Mouse (Mus musculus): ENCODE results near the gene Hs6st2. TPM values are rescaled to one million over a fixed set of nuclear protein-coding genes. Genes with fewer than 3 reads are reported as not detected.

The Hs6st2 gene
- total RNA-seq, 2 experiments from 2014 or later: 24.1 to 28.8 TPM

GRCm38 (mm10) chrX:51590448-51591010 is 91.1 kb downstream of the Hs6st2 start:
- no peak for DNase-seq (ENCODE audit: extremely low spot score in 1 of 2, low spot score in 1 of 2)

DNA sequence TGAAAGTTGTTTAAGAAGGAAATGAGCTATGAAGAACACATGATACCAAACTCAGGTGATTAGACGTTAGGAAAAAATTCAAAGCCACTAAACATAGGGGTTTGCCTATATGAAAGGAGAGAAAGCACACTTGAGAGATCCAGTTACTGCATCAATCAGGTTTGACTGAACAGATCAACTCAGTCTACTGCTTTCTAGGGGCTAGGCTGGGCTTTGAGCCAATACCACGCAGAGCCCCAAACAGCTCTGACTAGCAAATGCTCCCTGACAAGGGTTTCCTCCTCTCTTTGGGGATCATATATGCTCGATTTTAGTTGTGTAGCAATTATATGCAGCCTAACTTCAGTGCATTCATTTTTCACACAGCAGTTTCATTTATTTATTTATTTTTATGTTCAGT is 96.2 kb downstream of the Hs6st2 start:
- DNase-seq (ENCODE audit: extremely low spot score in 1 of 2, low spot score in 1 of 2): no peak

DNA sequence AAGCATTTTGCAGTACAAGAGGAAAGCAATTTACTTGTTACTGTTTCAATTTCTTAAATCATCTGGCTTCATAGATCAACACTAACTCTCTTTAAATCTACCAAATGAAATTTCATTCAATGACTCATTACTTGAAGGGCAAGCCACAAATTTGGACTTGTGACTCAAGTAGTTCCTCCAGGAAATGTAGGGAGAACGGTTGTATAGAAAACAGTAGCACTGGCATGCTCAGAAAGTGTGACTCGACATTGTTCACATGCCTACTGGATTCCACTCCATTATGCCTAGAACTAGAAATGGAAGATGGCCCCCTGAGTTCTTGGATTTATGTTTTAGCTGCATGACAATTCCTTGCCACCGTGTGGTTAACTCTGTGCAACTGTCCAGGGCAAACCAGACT is 100.0 kb downstream of the Hs6st2 start:
- DNase-seq (ENCODE audit: extremely low spot score in 1 of 2, low spot score in 1 of 2): no peak

GRCm38 (mm10) chrX:51561880-51562279 is 119.8 kb downstream of the Hs6st2 start:
- no peak for DNase-seq (ENCODE audit: extremely low spot score in 1 of 2, low spot score in 1 of 2)

- DNase-seq (ENCODE audit: extremely low spot score in 1 of 2, low spot score in 1 of 2): no peak
Measured at GRCm38 (mm10) chrX:51539626-51540025, 142.0 kb downstream of the Hs6st2 start.

- no peak for DNase-seq (ENCODE audit: extremely low spot score in 1 of 2, low spot score in 1 of 2)
Measured at GRCm38 (mm10) chrX:51537082-51537481, 144.6 kb downstream of the Hs6st2 start.

GRCm38 (mm10) chrX:51535226-51535625 is 146.4 kb downstream of the Hs6st2 start:
- no peak for DNase-seq (ENCODE audit: extremely low spot score in 1 of 2, low spot score in 1 of 2)

- no peak for DNase-seq (ENCODE audit: extremely low spot score in 1 of 2, low spot score in 1 of 2)
Measured at GRCm38 (mm10) chrX:51531136-51531535, 150.5 kb downstream of the Hs6st2 start.

DNA sequence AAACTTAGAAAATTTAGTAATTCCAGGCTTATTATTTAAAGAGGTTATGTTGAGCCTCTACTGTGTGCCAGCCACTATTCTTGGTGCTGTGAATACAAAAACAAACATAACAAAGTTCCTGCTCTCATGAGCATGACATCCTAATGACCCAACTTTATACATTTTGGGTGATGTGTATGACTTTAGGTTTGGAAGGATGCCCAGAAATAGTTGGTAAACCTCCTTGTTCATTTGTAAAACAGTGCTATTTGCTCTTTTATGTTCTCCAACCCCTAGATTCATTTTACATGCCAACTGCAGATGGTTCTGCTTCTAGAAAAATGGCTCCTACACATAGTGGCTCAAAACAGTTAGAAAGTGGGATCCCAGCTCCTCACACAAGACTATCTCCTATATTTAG is 153.1 kb downstream of the Hs6st2 start:
- no peak for DNase-seq (ENCODE audit: extremely low spot score in 1 of 2, low spot score in 1 of 2)

- DNase-seq (ENCODE audit: extremely low spot score in 1 of 2, low spot score in 1 of 2): no peak
Measured at GRCm38 (mm10) chrX:51514831-51515230, 166.8 kb downstream of the Hs6st2 start.

DNA sequence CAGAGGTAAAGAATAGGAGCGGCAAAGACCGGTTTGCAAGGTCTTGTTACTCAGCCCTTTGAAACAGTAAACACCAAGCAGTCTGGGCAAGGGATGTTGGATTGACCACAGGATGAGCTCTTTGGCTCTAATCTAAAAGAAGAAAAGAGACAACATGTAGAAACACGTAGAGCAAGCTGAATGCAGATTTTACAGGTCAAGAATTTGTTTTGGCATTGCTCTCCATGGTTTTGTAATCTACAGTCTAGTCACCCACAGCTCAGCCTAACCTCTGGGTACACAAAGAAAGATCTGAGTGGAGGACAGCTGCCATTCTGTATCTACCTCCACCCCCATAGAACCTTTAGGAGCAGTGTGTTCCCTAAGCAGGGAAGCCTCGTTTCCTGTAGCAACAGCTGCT is 175.1 kb downstream of the Hs6st2 start:
- no peak for DNase-seq (ENCODE audit: extremely low spot score in 1 of 2, low spot score in 1 of 2)

DNA sequence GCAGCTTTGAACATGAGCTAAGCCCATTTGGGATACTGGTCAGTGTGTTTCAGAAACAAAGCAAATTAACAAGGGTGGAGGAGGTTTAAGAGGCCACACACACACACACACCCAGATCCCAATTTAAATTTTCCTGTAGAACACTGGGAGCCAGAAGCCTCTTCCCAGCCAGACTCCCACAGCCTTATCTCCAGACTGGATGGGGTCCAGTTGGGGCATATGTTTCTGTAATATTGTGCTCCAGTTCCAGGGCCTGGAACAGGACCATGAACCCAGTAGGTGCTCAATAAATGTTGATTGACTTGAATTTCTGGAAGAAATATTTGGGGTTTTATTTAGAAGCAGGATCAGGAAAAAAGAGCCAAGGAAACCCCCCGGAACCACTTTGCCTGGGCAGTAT is 176.0 kb downstream of the Hs6st2 start:
- DNase-seq (ENCODE audit: extremely low spot score in 1 of 2, low spot score in 1 of 2): no peak

DNA sequence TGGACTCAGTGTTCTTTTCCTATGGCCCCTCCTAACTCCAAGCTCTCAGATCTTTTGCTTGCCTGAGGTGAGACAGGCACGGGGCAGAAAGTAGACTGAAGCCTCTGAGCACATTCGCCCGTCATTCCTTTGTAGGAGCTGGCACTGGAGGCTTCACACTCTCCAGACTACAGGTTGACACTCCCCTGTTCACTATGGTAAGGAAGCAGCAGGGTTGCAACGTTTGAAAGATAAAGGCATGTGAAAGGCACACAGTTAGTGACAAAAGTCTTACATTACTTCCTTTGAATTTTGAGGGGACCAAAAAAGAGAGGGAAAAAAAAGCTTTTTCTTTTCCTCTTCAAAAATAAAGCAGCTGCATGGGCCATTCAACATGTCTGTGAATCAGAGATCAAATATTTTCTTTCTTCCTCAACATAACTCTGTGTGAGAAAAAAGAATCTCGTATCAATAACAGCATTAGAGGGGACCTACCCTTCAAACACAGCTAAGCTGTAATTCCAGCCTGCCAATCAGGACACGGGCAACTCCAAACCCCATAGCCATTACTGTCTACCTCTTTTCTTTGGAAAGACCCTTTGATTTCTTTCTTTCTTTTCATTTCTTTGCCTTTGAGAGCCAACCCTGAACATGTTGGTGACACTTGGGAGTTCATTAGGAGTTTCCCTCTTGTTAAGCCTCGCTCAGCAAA is 177.7 kb downstream of the Hs6st2 start:
- no peak for DNase-seq (ENCODE audit: extremely low spot score in 1 of 2, low spot score in 1 of 2)

- no peak for DNase-seq (ENCODE audit: extremely low spot score in 1 of 2, low spot score in 1 of 2)
Measured at GRCm38 (mm10) chrX:51497831-51498230, 183.8 kb downstream of the Hs6st2 start.

DNA sequence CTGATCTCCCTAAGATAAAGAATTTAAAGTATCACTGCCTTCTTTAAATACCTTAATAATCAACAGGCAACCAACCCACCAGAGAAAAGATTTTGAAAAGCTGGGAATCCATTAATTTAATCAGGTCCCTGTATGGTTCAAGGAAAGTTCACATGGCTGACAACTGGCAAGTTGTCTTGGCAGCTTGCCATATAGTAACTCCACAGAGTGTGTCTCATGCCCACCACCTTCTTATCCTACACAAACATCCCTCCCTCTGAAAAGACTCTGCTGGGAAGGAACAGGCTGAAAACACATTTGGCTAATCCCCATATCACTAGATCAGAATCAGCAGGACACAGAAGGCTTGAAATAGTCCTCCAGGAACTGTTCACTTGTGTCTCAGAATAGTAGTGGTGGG is 193.3 kb downstream of the Hs6st2 start:
- DNase-seq (ENCODE audit: extremely low spot score in 1 of 2, low spot score in 1 of 2): no peak

GRCm38 (mm10) chrX:51469411-51469810 is 212.2 kb downstream of the Hs6st2 start:
- DNase-seq (ENCODE audit: extremely low spot score in 1 of 2, low spot score in 1 of 2): no peak

- no peak for DNase-seq (ENCODE audit: extremely low spot score in 1 of 2, low spot score in 1 of 2)
Measured at GRCm38 (mm10) chrX:51461413-51461812, 220.2 kb downstream of the Hs6st2 start.

GRCm38 (mm10) chrX:51443366-51443765 is 238.3 kb downstream of the Hs6st2 start:
- DNase-seq (ENCODE audit: extremely low spot score in 1 of 2, low spot score in 1 of 2): no peak

DNA sequence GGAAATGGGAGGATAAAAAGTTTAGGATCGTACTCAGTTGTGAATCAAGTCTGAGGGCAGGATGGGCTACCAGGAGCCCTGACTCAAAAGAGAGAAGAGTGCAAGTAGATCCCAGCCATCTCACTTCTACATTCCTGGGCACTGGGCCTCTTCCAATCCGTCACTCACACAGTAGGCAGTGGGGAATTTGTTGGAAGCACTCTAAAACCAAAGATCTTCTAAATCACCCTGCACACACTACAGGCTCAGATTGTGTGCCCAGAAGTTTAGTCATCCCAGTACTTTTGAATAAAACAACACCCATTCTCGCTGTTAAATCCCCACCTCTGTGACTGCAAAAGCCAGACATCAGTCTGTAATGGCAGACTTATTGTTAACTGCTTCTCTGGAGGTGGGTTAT is 249.9 kb downstream of the Hs6st2 start:
- DNase-seq (ENCODE audit: extremely low spot score in 1 of 2, low spot score in 1 of 2): no peak

GRCm38 (mm10) chrX:51425031-51425430 is 256.6 kb downstream of the Hs6st2 start:
- DNase-seq (ENCODE audit: extremely low spot score in 1 of 2, low spot score in 1 of 2): no peak

DNA sequence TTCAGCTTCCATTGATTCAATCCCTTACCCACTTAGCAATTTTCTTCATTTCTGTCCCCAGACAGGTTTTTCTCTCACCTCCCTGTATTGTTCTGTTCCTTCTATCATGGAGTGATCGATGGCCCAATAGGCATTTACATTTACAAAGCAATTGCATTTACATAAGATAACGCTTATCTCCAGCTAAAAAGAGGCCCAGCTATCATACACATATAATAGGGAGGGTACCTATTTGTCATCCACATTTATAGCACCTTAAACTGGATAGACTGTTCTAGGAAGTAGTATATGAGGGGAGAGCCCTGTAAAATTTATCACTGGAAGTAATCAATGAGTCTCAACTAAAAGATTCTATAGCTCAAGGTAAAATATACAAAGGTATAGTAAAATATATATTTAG is 271.4 kb downstream of the Hs6st2 start:
- DNase-seq (ENCODE audit: extremely low spot score in 1 of 2, low spot score in 1 of 2): no peak

GRCm38 (mm10) chrX:51397457-51397856 is 284.2 kb downstream of the Hs6st2 start:
- no peak for DNase-seq (ENCODE audit: extremely low spot score in 1 of 2, low spot score in 1 of 2)

All from layer of hippocampus, postnatal 25 days (tissue).